Mouse (Mus musculus): ENCODE data around the gene Taz.

Taz gene

GRCm38 (mm10) chrX:74281732-74282394 lies at the start of gene Taz, which contains the start of gene Dnase1l1:
TSS of gene Taz (plus strand) at chrX:74281912.
TSS of gene Dnase1l1 (minus strand) at chrX:74282337.
- peak; percentile 76 for DNase-seq

GRCm38 (mm10) chrX:74233196-74233595 lies 48.5 kb upstream of the Taz start:
- DNase-seq: no peak

DNA sequence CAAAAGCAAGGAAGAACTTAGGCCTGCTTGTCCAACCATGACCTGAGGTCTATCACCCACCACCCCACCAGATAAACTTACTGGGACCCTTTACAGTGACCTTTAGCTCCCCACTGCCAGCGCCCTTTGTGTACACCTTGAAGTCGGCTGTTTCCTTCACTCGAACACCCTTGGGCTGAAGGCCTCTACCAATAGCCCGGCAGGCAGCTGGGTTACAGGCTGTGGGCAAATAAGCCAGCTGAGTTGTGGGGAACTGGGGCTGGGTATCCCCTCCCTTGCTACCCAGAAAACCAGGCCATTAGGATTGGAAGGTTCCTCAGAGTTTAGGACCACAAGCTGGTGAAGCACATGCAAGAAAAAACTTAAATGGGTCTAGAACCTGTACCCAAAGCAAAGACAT lies 41.4 kb upstream of the Taz start:
- DNase-seq: no peak

DNA sequence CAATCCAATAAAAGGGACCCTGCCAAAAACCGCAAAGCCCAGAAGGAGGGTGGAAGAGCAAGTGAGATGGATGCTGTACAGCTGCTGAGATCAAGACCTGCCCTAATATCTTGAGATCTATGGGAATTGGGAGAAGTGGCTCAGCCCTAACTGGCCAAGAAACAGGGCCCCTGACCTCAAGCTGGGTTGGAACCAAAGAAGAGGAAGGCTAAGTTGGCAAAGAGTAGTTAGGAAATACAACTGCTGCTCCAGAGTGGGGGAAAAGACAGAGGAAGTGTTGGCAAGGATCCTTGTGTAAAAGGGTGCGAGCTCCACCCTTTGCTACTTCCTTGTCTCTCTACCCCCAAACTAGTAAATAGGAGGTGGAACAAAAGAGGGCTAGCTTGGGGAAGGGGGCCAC lies 38.3 kb upstream of the Taz start:
- DNase-seq: no peak

DNA sequence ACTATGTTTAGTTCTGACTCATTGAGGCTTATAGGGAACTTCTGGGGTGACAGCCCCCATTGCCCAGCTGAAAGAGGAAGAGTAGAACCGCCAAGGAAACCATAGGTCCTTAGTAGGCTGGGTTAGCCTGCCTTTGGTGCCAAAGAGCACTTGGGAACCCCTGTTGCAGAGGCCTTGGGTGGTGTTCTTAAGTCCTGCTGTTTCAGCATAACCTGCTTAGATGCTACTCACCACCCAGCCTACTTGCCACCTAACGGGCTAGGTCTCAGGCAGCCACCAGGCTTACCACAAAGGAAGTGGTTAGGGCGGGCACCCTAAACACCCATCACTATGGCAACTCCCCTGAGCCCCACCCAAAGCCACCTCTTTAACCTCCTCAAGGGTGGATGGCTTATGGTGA lies 37.9 kb upstream of the Taz start:
- DNase-seq: no peak

DNA sequence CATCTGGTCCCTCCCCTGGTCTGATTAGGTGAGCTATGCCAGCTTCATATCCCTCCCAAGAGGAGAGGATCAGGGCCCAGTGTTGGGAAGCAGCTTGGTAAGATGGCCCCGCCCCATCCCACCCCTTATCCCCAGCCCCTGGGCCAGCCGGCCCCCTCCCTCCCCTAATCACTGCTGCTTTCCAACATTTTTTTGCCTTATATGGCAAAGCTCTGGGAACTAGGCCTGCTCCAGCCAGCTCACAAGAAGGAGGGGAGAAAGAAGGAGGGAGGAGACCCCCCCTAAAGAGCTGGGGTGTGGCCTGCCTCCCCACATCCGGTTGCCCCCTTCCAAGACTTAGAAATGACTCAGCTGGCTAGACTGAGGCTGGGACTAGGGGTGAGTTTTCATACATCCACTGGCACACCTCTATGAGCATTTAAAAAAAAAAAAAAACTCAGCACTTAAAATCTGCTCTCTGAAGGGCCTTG lies 37.1 kb upstream of the Taz start:
- DNase-seq: peak; percentile 19

- no peak for DNase-seq
Observed at GRCm38 (mm10) chrX:74245107-74245506, 36.6 kb upstream of the Taz start.

DNA sequence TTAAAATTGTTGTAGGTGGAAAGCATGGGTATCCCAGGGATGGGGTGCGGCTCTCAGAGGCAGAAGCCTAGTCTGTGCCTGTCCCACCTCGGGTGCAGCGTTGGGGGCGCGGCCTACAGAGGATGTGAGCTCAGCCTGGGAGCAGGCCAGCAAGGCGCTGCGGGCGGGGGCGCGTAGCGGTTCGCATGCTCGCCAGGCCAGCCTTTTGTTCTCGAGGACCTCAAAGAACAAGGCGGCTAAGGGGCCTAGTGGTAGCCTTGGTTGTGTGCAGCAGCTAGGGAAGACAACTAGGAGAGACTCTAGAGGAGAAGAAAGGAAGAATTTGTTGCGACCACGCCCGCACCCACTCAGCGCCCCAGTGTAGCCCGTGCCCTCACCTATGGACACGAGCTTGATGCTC lies 36.0 kb upstream of the Taz start:
- DNase-seq: peak; percentile 76

DNA sequence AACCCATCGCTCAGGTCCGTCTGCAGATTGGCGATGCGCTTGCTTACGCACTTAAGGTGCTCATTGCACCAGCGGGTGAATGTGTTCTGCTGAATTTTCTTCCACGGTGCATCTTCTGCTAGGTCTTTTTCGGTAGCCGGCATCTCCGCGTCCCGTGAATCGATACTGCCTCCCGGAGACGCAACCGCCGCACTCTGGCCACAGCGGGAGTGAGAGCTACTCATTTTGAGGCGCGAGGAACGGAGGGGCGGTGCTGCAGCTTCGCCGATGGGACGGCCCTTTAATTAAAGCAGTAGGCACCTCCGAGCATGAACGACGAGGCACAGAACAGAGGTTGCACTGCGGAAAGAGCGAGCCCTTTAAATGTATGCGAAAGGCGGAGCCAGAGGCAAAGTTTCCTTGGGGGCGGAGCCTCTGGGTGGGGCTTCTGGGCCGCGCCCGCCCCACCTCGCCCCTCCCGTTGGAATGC lies 35.5 kb upstream of the Taz start:
- peak; percentile 89 for DNase-seq

DNA sequence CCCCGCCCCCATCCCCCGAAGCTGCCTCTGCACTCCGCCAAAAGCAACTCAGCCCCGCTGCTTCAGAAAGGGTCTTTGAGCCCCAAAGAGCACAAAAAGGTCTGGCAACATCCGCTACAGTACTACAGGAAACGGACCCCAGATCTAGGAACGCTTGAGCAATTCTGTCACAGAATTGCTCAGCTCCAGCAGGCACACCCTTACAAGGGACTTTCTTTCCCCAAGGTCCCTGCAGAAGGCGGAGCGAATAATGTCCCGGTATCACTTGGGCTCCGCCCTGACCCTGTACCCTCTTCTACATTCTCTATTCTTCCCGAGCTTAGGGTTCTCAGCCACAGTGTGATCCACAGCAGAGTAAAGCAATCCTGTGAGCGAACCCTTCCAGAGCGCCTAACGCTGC lies 35.0 kb upstream of the Taz start:
- no peak for DNase-seq

DNA sequence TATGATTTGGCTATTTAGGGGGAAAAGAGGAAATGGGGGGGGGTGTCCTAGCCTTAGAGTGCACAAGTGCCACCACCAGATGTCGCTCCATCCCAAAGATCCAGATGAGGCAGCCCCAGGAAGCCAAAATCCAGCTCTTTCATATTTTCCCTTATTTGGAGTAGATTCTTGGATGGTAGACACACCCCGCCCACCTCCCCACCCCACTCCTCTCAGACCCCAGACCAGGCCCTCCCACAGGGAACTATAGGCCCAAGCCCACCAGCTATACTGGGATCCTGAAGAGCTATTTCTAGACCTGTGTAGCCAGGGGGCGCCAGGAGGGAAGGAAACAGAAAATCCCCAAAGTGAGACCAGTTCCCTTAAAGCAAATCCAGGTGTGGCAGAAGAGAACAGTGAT lies 33.1 kb upstream of the Taz start:
- DNase-seq: peak; percentile 61

- peak; percentile 78 for DNase-seq
Observed at GRCm38 (mm10) chrX:74249615-74250014, 32.1 kb upstream of the Taz start, which contains the start of gene Flna. TSS of gene Flna (minus strand) at chrX:74249820.

DNA sequence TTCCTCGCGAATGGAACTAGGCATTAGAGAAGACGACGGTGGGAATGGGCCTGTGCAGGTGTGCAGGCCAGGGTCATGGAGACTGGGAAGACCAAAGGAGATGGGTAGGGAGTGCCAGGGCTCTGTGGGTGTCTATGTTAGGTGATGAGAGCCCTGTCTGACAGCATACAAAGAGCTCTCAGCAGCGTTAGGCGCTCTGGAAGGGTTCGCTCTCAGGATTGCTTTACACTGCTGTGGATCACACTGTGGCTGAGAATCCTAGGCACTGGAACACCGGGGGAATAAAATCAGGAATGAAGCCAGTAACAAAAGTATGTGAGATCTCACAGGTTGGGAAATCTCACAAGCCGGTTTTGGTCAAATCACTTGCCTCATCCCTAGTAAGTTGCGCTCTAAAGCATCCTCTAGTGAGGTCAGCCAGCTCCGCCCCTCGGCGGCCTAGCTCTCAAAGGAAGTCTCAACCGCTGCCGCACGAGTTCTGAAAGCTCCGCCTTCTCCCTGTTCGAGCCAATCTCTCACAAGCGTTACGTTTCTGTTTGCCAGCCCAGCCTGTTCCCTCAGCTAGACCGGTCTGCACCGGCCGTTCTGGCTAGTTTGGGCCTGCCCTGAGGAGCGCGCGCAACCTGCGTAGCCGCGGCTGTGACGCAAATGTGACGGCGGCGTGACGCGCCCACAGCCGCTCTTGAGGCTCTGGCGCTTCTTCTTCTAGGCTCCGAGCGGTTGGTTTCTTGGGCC lies 27.4 kb upstream of the Taz start, which contains the start of gene Emd:
Gene Emd, plus strand, starts transcription at position 535 of the 735 bp plus-strand sequence.
- peak; percentile 91 for DNase-seq

GRCm38 (mm10) chrX:74254888-74255565 lies 26.7 kb upstream of the Taz start:
- no peak for DNase-seq

GRCm38 (mm10) chrX:74257746-74258145 lies 24.0 kb upstream of the Taz start:
- no peak for DNase-seq

- DNase-seq: no peak
Observed at GRCm38 (mm10) chrX:74269736-74270061, 12.0 kb upstream of the Taz start.

- peak; percentile 95 for DNase-seq
Observed at GRCm38 (mm10) chrX:74270062-74270901, 11.4 kb upstream of the Taz start, which contains the start of gene Rpl10. TSS of gene Rpl10 (plus strand) at chrX:74270812.

- no peak for DNase-seq
Observed at GRCm38 (mm10) chrX:74270902-74271551, 10.7 kb upstream of the Taz start.

GRCm38 (mm10) chrX:74273422-74274322 lies 8.0 kb upstream of the Taz start:
- no peak for DNase-seq

DNA sequence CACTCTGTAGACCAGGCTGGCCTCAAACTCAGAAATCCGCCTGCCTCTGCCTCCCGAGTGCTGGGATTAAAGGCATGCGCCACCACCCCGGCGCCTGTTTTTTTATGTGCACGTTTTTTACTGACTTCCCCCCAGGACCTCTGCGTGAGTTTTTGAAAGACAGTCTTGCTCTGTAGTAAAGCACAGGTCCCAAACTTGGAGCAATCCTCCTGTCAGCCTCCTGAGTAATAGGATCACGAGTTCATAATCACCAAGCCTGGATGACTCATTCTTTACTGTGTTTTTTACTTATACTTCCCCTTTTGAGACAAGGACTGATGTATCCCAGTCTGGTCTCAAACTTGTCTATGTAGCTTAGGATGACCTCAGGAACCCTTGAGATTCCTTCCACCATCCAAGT lies 3.8 kb upstream of the Taz start:
- no peak for DNase-seq
